Mouse (Mus musculus) 416B (cell line): Measurements from ENCODE around the gene Psmd10.

ENCODE experiments used
- DNase-seq: peaks from one replicate; pipeline ENCODE4 v3.0.0; 2011; ENCODE audit warnings: low read depth

Psmd10 gene

GRCm38 (mm10) chrX:140956272-140956940 is at the start of gene Psmd10, which contains the start of gene Atg4a:
Gene Psmd10 (minus strand): TSS chrX:140956728.
Gene Atg4a (plus strand): TSS chrX:140956907.
- peak; percentile 97 for DNase-seq

GRCm38 (mm10) chrX:140998885-140999284 is 42.4 kb upstream of the Psmd10 start:
- DNase-seq, result no peak

GRCm38 (mm10) chrX:140997912-140998545 is 41.5 kb upstream of the Psmd10 start:
- DNase-seq, result no peak

GRCm38 (mm10) chrX:140996909-140997516 is 40.5 kb upstream of the Psmd10 start:
- DNase-seq, result no peak

- DNase-seq, result no peak
Observed at GRCm38 (mm10) chrX:140985256-140985655, 28.7 kb upstream of the Psmd10 start.

- DNase-seq, result peak; percentile 79
Observed at GRCm38 (mm10) chrX:140984795-140985194, 28.3 kb upstream of the Psmd10 start.

GRCm38 (mm10) chrX:140983206-140983960 is 26.9 kb upstream of the Psmd10 start:
- peak; percentile 36 for DNase-seq

GRCm38 (mm10) chrX:140980163-140980562 is 23.6 kb upstream of the Psmd10 start:
- DNase-seq, result no peak

- peak; percentile 52 for DNase-seq
Observed at GRCm38 (mm10) chrX:140979546-140979945, 23.0 kb upstream of the Psmd10 start.

- no peak for DNase-seq
Observed at GRCm38 (mm10) chrX:140978943-140979342, 22.4 kb upstream of the Psmd10 start.

- no peak for DNase-seq
Observed at GRCm38 (mm10) chrX:140956959-140957358, 431 bp upstream of the Psmd10 start.

GRCm38 (mm10) chrX:140953618-140954017 is 2.9 kb downstream of the Psmd10 start:
- no peak for DNase-seq

GRCm38 (mm10) chrX:140936271-140936670 is 20.3 kb downstream of the Psmd10 start:
- no peak for DNase-seq

GRCm38 (mm10) chrX:140933263-140933662 is 23.3 kb downstream of the Psmd10 start:
- DNase-seq, result no peak

- peak; percentile 9 for DNase-seq
Observed at GRCm38 (mm10) chrX:140932066-140932465, 24.5 kb downstream of the Psmd10 start.

- no peak for DNase-seq
Observed at GRCm38 (mm10) chrX:140921321-140921720, 35.2 kb downstream of the Psmd10 start.

GRCm38 (mm10) chrX:140907360-140907759 is 49.2 kb downstream of the Psmd10 start, which contains the start of gene Vsig1:
Gene Vsig1 (plus strand): TSS chrX:140907608.
- DNase-seq, result no peak

- DNase-seq, result no peak
Observed at GRCm38 (mm10) chrX:140903487-140903886, 53.0 kb downstream of the Psmd10 start.
